Mouse (Mus musculus): ENCODE measurements around the gene Emd. TPM values are rescaled to one million over a fixed set of nuclear protein-coding genes. Genes with fewer than 3 reads are reported as not detected.
"Not testable (repeated sequence)": the region's sequence is repeated elsewhere in the genome, so short reads cannot be mapped to it uniquely, and the experiment has no call there.

The Emd gene
- 10 to 100 TPM; 23.3 to 25.2 TPM for total RNA-seq (2021)
- long read RNA-seq, experiment 1, partial matches to known transcripts, result 2 of 5 reads
- long read RNA-seq, experiment 1, other reads (novel, unspliced or antisense), result 0 of 5 reads
- long read RNA-seq, experiment 2, partial matches to known transcripts, result 4 of 4 reads
- long read RNA-seq, experiment 2, other reads (novel, unspliced or antisense), result 0 of 4 reads

DNA sequence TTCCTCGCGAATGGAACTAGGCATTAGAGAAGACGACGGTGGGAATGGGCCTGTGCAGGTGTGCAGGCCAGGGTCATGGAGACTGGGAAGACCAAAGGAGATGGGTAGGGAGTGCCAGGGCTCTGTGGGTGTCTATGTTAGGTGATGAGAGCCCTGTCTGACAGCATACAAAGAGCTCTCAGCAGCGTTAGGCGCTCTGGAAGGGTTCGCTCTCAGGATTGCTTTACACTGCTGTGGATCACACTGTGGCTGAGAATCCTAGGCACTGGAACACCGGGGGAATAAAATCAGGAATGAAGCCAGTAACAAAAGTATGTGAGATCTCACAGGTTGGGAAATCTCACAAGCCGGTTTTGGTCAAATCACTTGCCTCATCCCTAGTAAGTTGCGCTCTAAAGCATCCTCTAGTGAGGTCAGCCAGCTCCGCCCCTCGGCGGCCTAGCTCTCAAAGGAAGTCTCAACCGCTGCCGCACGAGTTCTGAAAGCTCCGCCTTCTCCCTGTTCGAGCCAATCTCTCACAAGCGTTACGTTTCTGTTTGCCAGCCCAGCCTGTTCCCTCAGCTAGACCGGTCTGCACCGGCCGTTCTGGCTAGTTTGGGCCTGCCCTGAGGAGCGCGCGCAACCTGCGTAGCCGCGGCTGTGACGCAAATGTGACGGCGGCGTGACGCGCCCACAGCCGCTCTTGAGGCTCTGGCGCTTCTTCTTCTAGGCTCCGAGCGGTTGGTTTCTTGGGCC is at the start of gene Emd:
Emd (plus strand) TSS at position 535 of the 735 bp plus-strand sequence.
- DNase-seq, result peak; percentile 72

- DNase-seq, result no peak
These were observed 36.0 kb upstream of the Emd start for GRCm38 (mm10) chrX:74218496-74218895.

- DNase-seq, result no peak
These were observed 35.0 kb upstream of the Emd start for GRCm38 (mm10) chrX:74219449-74219848.

GRCm38 (mm10) chrX:74220099-74220498 is 34.4 kb upstream of the Emd start:
- not testable (repeated sequence) for DNase-seq

- no peak for DNase-seq
These were observed 24.4 kb upstream of the Emd start for GRCm38 (mm10) chrX:74230038-74230437.

GRCm38 (mm10) chrX:74233196-74233595 is 21.3 kb upstream of the Emd start:
- no peak for DNase-seq

GRCm38 (mm10) chrX:74240332-74240731 is 14.2 kb upstream of the Emd start:
- no peak for DNase-seq

DNA sequence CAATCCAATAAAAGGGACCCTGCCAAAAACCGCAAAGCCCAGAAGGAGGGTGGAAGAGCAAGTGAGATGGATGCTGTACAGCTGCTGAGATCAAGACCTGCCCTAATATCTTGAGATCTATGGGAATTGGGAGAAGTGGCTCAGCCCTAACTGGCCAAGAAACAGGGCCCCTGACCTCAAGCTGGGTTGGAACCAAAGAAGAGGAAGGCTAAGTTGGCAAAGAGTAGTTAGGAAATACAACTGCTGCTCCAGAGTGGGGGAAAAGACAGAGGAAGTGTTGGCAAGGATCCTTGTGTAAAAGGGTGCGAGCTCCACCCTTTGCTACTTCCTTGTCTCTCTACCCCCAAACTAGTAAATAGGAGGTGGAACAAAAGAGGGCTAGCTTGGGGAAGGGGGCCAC is 11.1 kb upstream of the Emd start:
- DNase-seq, result no peak

- DNase-seq, result no peak
These were observed 10.7 kb upstream of the Emd start for GRCm38 (mm10) chrX:74243807-74244206.

DNA sequence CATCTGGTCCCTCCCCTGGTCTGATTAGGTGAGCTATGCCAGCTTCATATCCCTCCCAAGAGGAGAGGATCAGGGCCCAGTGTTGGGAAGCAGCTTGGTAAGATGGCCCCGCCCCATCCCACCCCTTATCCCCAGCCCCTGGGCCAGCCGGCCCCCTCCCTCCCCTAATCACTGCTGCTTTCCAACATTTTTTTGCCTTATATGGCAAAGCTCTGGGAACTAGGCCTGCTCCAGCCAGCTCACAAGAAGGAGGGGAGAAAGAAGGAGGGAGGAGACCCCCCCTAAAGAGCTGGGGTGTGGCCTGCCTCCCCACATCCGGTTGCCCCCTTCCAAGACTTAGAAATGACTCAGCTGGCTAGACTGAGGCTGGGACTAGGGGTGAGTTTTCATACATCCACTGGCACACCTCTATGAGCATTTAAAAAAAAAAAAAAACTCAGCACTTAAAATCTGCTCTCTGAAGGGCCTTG is 9.8 kb upstream of the Emd start:
- peak; percentile 21 for DNase-seq

- no peak for DNase-seq
These were observed 9.4 kb upstream of the Emd start for GRCm38 (mm10) chrX:74245107-74245506.

- peak; percentile 79 for DNase-seq
These were observed 8.8 kb upstream of the Emd start for GRCm38 (mm10) chrX:74245687-74246086.

- DNase-seq, result peak; percentile 68
These were observed 8.2 kb upstream of the Emd start for GRCm38 (mm10) chrX:74246213-74246681.

DNA sequence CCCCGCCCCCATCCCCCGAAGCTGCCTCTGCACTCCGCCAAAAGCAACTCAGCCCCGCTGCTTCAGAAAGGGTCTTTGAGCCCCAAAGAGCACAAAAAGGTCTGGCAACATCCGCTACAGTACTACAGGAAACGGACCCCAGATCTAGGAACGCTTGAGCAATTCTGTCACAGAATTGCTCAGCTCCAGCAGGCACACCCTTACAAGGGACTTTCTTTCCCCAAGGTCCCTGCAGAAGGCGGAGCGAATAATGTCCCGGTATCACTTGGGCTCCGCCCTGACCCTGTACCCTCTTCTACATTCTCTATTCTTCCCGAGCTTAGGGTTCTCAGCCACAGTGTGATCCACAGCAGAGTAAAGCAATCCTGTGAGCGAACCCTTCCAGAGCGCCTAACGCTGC is 7.8 kb upstream of the Emd start:
- DNase-seq, result no peak

- DNase-seq, result peak; percentile 69
These were observed 5.8 kb upstream of the Emd start for GRCm38 (mm10) chrX:74248651-74249050.

DNA sequence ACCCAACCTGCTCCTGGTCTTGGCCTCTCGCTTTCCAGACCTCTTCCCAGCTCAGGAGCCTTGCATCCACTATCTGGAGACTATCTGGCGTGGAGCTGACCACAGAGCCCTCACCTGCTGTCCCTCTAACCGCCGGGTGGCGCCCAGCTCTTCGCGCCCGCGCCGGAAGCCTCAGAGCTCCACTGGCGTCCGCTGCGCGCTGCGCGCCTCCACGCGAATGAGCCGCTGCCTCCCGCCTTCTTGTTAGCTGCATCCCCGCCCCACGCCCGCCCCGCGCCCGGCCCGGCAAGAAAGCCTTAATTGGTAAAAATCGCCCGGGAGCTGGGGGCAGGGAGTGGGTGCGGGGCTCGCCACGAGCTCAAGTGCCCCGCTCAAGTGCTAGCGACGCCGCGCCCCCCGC is 4.9 kb upstream of the Emd start, which contains the start of gene Flna:
Flna (minus strand) TSS at position 206 of the 400 bp plus-strand sequence.
- DNase-seq, result peak; percentile 62

- no peak for DNase-seq
These were observed 540 bp downstream of the Emd start for GRCm38 (mm10) chrX:74254888-74255565.

DNA sequence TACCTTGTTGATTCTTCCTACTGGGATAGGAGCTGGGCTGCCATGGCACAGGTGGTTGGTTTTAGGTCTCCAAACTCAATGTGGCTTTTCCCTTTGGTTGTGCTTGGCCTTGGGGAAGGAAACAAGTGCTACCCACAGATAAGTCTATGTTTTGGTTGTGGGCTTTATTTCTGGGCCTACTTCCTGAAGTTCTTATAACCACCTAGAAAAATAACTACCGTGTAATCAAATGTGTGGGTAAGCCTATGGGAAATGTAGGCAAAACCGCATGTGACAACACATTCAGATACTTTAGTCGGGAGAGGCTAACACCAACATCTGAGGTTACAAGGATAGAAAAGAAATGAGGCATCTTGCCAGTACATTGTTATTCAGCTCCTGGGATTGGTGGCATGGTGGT is 3.3 kb downstream of the Emd start:
- no peak for DNase-seq

DNA sequence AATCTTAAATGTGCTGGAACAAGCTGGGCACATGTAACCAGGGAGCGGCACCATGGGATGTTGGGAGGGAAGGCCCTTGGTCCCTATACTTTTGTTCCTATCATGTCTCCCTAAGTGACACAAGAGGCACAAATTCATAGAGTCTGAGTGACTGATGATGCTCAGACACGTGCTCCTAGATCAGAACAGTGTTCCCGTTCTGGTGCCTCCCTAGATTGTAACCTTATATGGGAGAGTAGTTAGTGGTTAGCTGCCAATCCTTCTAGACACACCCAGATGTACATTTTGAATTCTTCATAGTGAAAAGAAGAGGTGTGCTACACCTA is 15.2 kb downstream of the Emd start:
- DNase-seq, result no peak

DNA sequence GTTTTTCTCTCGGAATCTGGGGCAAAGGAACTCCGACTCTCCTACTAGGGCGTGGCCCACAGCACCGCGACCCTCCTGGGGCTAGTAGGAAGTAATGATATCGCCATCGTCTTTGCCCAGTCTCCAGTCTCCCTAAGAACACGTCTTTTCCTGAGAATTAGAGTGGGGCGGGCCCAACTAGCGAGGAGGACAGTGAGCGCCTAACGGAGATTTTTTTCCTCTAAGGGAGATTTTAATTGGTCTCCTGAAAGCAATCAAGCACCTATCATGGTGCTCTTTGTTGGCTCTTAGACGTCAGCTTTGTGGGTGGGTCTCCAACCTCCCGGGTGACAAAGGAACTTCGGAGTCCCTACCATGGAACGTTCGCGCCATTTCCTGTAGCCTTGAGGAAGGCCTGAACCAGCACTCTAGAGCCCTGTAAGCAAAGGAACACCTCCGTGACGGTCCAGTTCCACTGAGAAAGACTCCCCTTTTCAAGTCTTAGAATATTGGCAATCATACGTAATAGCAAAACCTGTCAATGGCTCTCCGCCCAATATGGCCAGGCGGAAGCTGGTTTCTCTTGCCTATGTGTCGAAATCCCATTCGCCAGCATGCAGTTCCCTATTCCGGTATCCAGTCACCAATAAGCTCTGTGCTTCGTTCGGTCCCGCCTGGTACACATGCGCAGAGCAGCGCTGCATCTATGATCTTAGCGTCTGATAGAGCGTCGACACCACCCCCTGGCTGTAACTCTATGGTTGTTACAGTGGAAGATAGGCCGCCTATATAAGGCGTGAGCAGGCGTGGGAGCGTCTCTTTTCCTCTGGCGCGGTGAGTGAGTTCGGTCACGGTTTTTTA is 15.8 kb downstream of the Emd start, which contains the start of gene Rpl10:
Rpl10 (plus strand) TSS at position 751 of the 840 bp plus-strand sequence.
- DNase-seq, result peak; percentile 77

- peak; percentile 16 for DNase-seq
These were observed 16.5 kb downstream of the Emd start for GRCm38 (mm10) chrX:74270902-74271551.
